Mouse (Mus musculus): ENCODE data around the gene Fkbp2.

Gene Fkbp2

GRCm38 (mm10) chr19:6980381-6981093 is at the start of gene Fkbp2:
Gene Fkbp2 (minus strand): TSS chr19:6980501.
- DNase-seq (ENCODE audit: low spot score in 2 of 2) = peak; percentile 98

DNA sequence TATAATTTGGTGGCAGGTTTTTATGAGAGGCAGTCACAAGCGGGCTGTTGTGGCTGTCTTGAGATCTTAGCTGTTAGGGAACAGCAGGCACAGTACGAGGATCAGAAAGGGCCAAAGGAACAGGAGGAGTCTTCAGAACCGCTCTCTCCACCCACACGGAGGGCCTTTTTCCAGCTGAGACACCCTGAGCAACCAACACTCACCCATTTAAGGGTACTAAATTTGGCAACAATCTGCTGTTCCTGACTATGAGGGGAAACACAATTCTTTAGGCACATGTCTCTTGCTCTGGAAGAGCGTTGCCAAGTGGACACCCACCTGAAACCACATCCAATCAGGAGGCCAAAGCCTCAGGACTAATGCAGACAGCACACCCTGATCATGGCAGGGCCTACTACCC is 49.2 kb upstream of the Fkbp2 start:
- peak; percentile 25 to 54 for DNase-seq (ENCODE audit: low spot score in 2 of 2)

- no peak for DNase-seq (ENCODE audit: low spot score in 2 of 2)
Measured at GRCm38 (mm10) chr19:7020224-7020641, 39.9 kb upstream of the Fkbp2 start.

- DNase-seq (ENCODE audit: low spot score in 2 of 2) = no peak
Measured at GRCm38 (mm10) chr19:7019191-7019590, 38.9 kb upstream of the Fkbp2 start, which contains the start of gene Fermt3. Gene Fermt3 (minus strand): TSS chr19:7019469.

- DNase-seq (ENCODE audit: low spot score in 2 of 2) = no peak
Measured at GRCm38 (mm10) chr19:7018546-7018945, 38.2 kb upstream of the Fkbp2 start.

DNA sequence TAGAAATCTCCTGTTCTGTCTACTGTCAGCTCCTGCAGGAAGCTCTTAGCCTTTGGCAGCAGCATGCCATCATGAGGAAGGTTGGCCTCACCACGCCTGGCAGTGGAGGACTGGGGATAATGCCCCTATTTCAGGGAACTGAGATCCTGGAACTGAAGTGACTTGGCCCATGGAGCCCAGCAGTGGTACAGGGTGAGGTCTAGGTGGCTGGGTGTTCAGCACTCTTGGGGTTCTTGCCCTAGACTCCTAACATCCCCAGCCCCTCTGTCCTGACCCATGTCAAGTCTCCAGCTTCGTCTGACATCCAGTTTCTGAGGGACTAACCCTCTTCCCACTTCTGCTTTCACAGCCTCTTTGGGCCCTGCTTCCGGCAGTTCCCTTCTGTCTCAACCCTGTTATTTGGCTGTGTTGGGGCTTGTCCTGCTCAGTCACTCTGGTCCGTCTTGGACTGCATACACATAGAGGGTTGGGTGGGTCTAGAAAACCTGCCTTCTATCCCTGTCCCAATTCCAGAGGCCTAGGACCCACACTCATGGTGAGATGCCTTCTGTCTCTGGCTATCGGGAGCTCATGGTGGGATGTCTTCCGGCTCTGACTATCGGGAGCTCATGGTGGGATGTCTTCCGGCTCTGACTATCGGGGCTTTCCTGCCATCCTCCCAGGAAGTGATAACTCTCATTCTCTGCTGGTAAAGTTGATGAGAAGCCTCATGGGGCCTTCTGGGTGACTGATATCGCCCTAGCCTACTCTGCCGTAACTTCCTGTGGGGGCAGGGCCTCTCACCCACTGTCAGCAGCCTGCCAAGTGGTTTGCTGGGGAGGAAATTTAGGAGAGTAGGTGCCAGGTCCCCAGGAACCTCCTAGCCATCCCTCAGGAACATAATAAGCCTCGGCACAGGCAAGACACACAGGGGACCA is 37.5 kb upstream of the Fkbp2 start:
- DNase-seq (ENCODE audit: low spot score in 2 of 2) = no peak

DNA sequence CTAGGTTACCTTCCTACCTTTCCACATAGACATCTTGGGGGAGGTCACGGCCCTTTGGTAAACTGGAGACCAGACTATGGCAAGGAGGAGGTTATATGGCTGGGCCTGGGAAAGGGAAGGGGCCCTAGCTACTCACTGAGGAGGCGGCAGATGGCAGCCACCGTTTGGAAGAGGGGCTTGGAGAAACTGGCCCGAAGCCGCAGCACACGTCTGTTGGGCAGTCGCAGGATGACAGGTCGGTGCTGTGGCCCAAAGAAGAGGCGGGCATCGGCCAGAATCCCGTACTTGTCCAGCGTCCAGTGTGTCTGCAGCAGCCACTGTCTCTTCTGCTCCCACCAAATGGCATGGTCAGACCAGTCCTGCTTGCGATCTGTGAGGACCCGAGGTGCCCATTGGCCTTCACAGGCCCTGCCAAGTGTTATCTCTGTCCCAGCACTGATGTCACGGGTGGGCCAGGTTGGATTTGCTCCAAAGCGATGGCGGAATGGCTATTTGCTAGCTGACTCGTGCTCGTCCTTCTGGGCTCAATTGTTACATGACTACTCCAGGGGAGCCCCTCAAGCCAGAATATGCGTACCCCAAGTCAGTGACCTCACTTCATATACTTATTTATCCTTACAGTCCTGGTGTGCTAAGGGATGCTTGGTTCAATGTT is 34.3 kb upstream of the Fkbp2 start:
- DNase-seq (ENCODE audit: low spot score in 2 of 2) = no peak

- no peak for DNase-seq (ENCODE audit: low spot score in 2 of 2)
Measured at GRCm38 (mm10) chr19:7013984-7014383, 33.7 kb upstream of the Fkbp2 start.

DNA sequence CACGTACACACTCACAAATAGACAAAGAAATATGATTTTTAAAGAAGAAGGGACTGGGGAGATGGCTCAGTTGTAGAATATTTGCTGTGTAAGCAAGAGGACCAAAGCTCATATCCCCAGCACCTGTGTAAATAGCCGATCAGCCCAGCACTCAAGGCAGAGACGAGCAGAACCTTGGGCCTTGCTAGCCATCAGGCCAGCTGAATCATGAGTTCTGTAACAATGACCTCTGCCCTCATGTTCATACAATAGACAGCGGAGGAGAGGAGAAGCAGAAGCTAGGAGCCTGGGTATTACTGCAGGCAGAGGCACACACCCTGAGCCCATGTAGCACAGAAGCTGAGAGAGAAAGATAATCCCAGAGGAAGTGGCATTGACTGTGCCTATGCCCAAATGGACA is 32.1 kb upstream of the Fkbp2 start:
- no peak for DNase-seq (ENCODE audit: low spot score in 2 of 2)

DNA sequence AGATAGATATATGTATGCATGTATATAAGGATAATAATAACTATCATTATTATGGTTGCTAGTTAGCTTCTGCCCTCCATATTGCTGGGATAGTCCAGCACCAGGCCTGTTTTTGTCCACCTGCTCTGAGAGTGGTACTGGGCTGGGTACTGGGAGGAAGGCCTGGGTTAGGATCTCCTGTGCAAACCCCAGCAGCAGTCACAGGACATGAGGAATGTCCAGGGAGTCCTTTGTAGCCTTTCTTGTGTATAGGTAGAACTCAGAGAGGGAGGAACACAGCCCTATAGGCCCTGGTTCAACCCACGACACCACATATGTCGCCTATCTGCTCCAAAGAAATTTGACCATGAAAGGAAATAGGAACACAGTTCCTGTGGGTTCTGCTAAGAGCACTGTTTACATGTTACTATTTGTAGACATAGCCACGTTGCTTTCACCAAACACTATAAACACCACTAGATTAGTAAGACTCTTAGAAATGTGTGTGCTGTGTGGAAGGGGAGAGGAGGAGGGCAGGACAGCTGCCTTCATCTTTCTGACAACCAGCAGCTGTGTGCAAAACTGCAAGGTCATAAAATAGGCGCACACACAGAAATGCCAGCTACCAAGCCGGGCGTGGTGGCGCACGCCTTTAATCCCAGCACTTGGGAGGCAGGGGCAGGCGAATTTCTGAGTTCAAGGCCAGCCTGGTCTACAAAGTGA is 26.7 kb upstream of the Fkbp2 start:
- no peak for DNase-seq (ENCODE audit: low spot score in 2 of 2)

DNA sequence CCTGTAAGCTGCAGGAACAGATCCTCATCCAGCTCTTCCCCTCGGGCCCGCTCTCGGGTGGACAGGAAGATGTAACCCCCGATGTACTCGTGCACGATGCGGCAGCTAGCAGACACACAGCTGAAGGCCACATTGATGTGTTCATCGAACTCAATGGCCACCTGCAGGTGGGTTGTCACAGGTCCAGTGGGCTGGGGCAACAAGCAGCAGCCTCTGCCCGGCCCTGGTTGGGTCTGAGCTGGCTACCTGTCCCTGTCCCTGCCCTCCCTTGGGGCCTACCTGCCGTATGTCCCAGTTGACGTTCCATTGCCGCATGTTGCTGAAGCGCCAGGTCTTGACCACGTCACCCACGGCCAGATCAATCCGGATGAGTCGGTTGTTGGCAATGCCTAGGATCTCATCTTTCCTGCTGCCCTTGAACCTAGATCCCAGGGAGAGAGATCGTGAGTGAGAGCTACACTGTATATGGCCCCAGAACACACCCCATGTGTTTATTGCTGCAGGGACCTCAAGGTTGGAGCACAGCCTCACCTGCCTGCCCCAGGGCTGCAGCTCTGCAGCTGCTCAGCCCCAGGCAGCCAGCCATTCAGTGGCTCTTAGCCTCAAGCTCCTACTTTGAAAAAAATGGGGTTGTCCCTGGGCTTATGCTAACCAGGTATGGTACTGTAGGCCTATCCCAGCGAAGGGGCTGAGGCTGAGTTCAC is 19.2 kb upstream of the Fkbp2 start:
- no peak for DNase-seq (ENCODE audit: low spot score in 2 of 2)

DNA sequence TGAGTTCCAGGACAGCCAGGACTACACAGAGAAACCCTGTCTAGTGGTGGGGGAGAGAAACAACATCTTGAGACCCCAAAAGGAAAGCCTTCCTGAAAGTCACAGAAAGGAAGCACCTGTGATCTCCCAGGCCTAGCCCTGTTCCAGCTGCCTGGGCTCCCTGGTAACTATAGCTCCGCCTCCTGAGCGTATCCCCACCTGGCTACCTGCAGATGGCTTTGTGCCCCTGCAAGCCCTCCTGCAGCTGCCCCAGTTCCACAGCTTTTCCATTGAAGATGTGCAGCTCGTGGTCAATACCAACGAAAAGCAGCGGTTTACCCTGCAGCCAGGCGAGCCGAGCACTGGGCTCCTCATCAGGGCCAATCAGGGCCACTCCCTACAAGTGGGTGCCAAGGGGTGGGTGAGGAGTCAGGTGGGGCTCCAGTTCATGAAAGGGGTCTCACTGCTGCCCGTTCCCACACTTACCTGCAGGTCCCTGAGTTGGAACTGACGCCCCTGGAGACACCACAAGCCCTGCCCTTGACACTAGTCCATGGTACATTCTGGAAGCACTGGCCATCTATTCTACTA is 17.5 kb upstream of the Fkbp2 start:
- DNase-seq (ENCODE audit: low spot score in 2 of 2) = no peak

DNA sequence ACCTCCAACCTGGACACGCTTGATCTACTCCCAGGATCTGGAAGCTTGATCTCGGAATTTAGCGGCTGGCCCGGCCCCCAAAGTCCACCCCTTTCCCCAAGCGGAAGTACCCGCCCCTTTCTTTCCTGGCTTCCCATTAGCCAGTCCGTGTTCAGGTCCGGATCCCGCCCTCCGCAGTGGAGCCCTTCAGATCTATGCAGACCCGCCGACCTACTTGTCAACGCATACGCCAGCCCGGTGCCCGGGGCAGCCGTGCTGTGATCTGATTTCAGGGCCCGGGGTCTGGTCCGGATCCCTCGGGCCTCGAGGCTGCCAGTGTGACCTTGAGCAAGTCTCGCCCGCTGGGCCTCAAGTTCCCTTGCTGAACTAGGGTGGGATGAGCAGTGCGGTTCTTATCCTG is 15.7 kb upstream of the Fkbp2 start, which contains the start of the genes Nudt22 and Trpt1:
TSS of gene Nudt22 (minus strand) at position 112 of the 400 bp plus-strand sequence.
TSS of gene Trpt1 (plus strand) at position 126 of the 400 bp plus-strand sequence.
- DNase-seq (ENCODE audit: low spot score in 2 of 2) = peak; percentile 70 to 76

GRCm38 (mm10) chr19:6995255-6995991 is 15.1 kb upstream of the Fkbp2 start:
- DNase-seq (ENCODE audit: low spot score in 2 of 2) = no peak

DNA sequence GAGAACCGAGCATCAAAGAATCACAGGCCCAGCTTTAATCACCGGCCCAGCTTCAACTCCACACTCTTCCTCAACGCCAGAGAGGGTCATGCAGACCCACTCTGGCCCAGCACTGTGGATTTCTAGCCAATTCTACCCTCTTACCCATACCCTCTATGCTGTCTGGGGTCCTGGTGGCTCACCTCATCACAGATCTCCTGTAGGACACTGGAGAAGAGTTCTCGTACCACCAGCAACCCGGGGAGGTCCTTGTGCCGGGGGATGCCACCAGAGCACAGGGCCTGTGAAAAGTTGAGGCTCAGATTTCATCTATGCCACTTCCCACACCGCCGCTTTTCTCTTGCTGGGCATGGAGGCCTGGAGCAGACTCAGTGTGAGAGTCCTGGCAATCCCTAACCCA is 14.2 kb upstream of the Fkbp2 start:
- no peak for DNase-seq (ENCODE audit: low spot score in 2 of 2)

- no peak for DNase-seq (ENCODE audit: low spot score in 2 of 2)
Measured at GRCm38 (mm10) chr19:6994002-6994401, 13.7 kb upstream of the Fkbp2 start.

DNA sequence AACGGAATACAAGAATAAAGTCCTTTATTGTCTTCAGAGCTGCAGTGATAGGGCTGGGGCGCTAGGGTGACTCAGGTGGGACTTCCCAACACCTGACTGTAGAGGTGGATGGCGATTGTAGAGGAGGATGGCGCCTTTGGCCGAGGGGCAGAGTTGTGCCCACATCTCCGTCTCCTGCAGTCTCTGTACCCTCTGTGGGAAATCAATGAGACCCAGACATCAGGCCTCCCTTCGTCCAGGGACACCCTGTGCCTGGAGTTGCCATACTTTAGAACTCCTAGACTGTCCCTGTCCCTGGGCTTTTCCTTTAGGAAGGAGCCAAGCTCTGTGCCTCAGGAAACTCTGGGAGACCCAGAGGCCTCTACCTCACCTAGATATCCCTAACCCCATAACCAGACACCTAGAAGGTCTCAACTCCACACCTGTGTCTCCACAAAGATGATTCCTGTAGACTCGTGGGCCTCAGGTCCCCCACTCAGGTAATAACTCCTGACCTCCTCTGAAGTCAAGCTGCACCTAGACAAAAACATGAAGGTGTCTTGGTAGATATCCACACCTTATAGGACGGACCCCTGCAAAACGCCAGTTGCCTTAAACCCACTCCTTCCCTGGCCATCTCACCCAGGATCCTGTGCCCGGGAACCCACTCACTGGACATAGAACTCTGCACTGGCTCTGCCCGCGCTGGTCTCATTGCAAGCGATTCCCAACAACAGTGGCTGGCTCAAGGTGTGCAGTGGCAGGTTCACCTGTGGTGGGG is 12.9 kb upstream of the Fkbp2 start:
- DNase-seq (ENCODE audit: low spot score in 2 of 2) = no peak

GRCm38 (mm10) chr19:6992011-6992858 is 11.9 kb upstream of the Fkbp2 start, which contains the start of gene Dnajc4:
Gene Dnajc4 (minus strand): TSS chr19:6992572.
- DNase-seq (ENCODE audit: low spot score in 2 of 2) = peak; percentile 93 to 94

Measured in frontal cortex, postnatal 14 days (tissue).